Mouse (Mus musculus) ovary, postnatal 36 days (tissue): ENCODE results near the gene Adipor1.
"Not testable (repeated sequence)": the region's sequence is repeated elsewhere in the genome, so short reads cannot be mapped to it uniquely, and the experiment has no call there.

Source experiments
- DNase-seq: peaks from one replicate; pipeline ENCODE4 v3.0.0; 2022; ENCODE audit warnings: low spot score, mixed read lengths

Adipor1 gene

GRCm38 (mm10) chr1:134419751-134420458 is 4.7 kb downstream of the Adipor1 start:
- no peak for DNase-seq

- no peak for DNase-seq
Observed at GRCm38 (mm10) chr1:134423911-134424310, 8.7 kb downstream of the Adipor1 start.

- no peak for DNase-seq
Observed at GRCm38 (mm10) chr1:134426289-134426688, 11.1 kb downstream of the Adipor1 start.

GRCm38 (mm10) chr1:134433002-134433401 is 17.8 kb downstream of the Adipor1 start:
- no peak for DNase-seq

- DNase-seq = no peak
Observed at GRCm38 (mm10) chr1:134433473-134433872, 18.3 kb downstream of the Adipor1 start.

- no peak for DNase-seq
Observed at GRCm38 (mm10) chr1:134435414-134435813, 20.2 kb downstream of the Adipor1 start.

GRCm38 (mm10) chr1:134440437-134440836 is 25.3 kb downstream of the Adipor1 start:
- DNase-seq = no peak

- DNase-seq = not testable (repeated sequence)
Observed at GRCm38 (mm10) chr1:134441737-134442136, 26.6 kb downstream of the Adipor1 start.

GRCm38 (mm10) chr1:134442394-134442793 is 27.2 kb downstream of the Adipor1 start:
- no peak for DNase-seq

GRCm38 (mm10) chr1:134443288-134443687 is 28.1 kb downstream of the Adipor1 start:
- not testable (repeated sequence) for DNase-seq

- DNase-seq = no peak
Observed at GRCm38 (mm10) chr1:134445418-134445817, 30.2 kb downstream of the Adipor1 start.

GRCm38 (mm10) chr1:134448537-134448936 is 33.4 kb downstream of the Adipor1 start:
- not testable (repeated sequence) for DNase-seq

- DNase-seq = no peak
Observed at GRCm38 (mm10) chr1:134450201-134450600, 35.0 kb downstream of the Adipor1 start.

GRCm38 (mm10) chr1:134450986-134451385 is 35.8 kb downstream of the Adipor1 start:
- DNase-seq = peak; percentile 36

- DNase-seq = peak; percentile 93
Observed at GRCm38 (mm10) chr1:134454904-134455824, 40.0 kb downstream of the Adipor1 start, which contains the start of gene Klhl12. Gene Klhl12, plus strand, starts transcription at chr1:134455531.

GRCm38 (mm10) chr1:134456060-134456459 is 40.9 kb downstream of the Adipor1 start:
- no peak for DNase-seq

GRCm38 (mm10) chr1:134458139-134458727 is 43.1 kb downstream of the Adipor1 start:
- no peak for DNase-seq

GRCm38 (mm10) chr1:134460294-134461284 is 45.4 kb downstream of the Adipor1 start:
- DNase-seq = no peak
